Mouse (Mus musculus): ENCODE results near the gene Itgb8.

Gene Itgb8

DNA sequence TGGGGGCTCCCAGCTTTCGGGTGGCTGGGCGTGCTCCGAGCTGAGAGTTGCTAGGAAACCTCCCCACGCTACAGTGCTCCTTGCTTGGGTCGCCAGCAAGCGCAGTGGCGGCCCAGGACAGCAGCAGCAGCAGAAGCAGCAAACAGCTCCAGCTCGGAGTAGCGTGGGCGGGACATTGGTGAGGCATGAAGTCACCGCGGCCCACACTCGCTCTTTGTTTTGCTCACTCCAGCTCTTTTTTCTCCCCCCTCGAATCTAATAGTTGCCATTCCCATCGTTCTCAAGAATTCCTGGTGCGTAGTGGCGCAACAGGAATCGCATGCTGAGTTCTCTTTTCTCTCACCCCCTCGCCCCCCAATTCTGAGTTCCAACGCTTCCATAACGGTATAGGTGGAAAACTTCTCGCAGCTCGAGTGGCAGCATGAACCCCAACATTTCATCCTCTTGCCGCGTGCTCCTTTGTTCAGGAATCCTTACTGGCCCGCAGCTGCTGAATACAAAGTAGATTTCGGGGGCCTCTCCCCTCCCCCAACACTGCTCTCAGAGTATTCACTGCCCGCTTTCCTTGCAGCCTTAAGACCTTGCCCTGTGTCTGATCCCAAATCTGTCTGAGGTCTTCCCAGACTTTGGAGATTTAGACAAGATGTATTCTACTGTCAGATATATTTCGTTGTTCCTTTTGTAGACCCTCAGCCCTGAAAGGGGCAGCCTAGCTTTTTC, at the start of gene Itgb8:
Gene Itgb8 (minus strand): TSS at position 107 of the 720 bp plus-strand sequence.
- in situ Hi-C loops (cut with MboI, MseI), result no loop called here

- in situ Hi-C loops (cut with MboI, MseI), result no loop called here
Observed at GRCm38 (mm10) chr12:119276282-119276681, 37.7 kb upstream of the Itgb8 start.

- in situ Hi-C loops (cut with MboI, MseI), result no loop called here
Observed at GRCm38 (mm10) chr12:119273605-119274004, 35.0 kb upstream of the Itgb8 start.

- in situ Hi-C loops (cut with MboI, MseI), result no loop called here
Observed at GRCm38 (mm10) chr12:119271964-119272363, 33.4 kb upstream of the Itgb8 start.

- in situ Hi-C loops (cut with MboI, MseI), result no loop called here
Observed at GRCm38 (mm10) chr12:119270036-119270435, 31.4 kb upstream of the Itgb8 start.

DNA sequence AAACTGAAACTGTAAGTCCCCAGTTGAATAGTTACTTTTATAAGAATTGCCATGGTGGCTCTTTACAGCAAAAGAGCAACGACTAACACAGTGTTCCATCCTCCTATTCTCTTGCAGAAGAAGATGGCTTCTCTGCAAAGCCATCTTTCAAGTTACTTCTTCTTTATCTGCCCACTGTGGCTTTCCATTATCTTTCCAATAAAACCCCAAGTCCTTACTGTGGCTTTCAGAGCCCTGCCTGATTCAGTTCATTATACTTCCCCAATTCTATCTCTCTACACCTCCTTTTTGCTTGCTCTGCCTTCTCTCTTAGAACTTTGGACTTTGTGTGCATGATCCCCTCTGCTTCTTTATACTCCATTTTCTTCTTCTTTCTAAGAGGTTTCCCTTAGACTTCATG, 30.1 kb upstream of the Itgb8 start:
- in situ Hi-C loops (cut with MboI, MseI), result no loop called here

DNA sequence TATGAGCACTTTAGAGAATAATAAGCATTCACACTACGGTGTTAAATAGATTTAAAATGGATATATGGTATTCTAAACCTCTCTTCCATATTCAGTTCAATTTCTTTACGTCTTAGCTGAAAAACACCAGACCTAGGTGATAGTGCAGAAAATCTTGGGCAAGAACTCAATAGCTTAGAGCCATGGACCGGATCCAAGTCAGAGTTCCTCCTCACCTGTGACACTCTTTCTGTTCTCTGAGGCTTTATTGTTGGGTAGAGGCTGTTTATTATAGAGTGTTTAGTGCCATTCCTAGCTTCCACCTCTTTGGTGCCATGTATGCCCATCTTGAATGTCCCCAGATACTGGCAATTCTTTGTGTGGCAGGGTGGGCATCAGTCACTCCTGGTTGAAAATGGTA, 25.9 kb upstream of the Itgb8 start:
- in situ Hi-C loops (cut with MboI, MseI), result no loop called here

DNA sequence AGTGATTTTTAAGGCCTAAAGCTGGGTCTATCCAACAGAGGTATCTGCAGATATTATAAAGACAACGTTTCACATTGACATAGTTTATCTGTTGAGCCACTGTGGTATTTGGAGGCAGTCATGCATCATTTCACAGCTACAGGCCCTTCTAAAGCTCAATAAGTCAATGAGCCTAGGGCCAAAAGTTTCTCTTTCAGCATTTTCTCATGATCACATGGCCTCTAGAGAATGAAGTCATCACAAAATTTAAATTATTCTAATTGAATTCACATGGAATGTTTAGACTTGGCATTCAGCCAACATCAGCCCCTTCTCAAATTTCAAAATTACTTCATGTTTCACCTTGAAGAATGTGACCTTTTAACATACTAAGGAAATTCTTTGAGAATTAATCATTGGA, 10.0 kb upstream of the Itgb8 start:
- in situ Hi-C loops (cut with MboI, MseI), result no loop called here

DNA sequence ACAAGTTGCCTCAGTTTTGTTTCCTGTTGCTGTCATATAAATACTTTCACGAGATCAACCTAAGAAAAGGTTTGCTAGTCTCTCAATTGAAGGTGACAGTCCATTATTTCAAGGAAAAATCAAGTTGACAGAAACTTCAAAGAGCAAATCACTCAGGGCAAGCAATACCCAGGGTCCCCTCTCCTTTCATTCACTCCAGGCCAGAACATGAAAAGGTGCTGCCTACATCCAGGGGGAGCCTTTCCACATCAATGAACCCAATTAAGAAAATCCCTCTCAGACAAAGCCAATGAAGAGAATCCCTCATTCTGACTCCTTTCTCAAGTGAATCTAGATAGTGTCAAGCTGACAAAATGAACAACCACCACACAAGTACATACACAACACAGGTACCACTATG, 2.5 kb upstream of the Itgb8 start:
- in situ Hi-C loops (cut with MboI, MseI), result no loop called here

GRCm38 (mm10) chr12:119237921-119238695, 494 bp downstream of the Itgb8 start:
- in situ Hi-C loops (cut with MboI, MseI), result no loop called here

- in situ Hi-C loops (cut with MboI, MseI), result no loop called here
Observed at GRCm38 (mm10) chr12:119237241-119237920, 1.2 kb downstream of the Itgb8 start.

DNA sequence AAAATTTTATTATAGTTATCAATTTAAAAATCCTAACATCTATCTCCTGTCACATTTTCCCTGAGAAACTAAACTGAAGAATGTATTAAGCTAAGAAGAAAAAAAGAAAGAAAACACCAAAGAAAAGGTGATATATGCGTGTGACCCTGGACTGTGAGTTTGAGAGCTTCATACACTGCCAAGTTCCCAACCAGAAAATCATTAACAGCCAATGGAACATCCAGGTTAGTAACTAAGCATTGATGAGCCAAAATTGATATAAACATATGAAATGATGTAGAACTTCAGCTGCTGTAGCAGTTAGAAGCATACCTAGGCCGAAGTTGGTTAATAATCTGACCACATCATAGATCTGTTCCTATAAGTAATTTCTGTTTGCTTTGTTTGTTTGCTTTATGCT, 6.8 kb downstream of the Itgb8 start:
- in situ Hi-C loops (cut with MboI, MseI), result no loop called here

GRCm38 (mm10) chr12:119230444-119230843, 8.2 kb downstream of the Itgb8 start:
- in situ Hi-C loops (cut with MboI, MseI), result no loop called here

- in situ Hi-C loops (cut with MboI, MseI), result no loop called here
Observed at GRCm38 (mm10) chr12:119229601-119230000, 9.0 kb downstream of the Itgb8 start.

GRCm38 (mm10) chr12:119227898-119228297, 10.7 kb downstream of the Itgb8 start:
- in situ Hi-C loops (cut with MboI, MseI), result no loop called here

- in situ Hi-C loops (cut with MboI, MseI), result no loop called here
Observed at GRCm38 (mm10) chr12:119224699-119225098, 13.9 kb downstream of the Itgb8 start.

DNA sequence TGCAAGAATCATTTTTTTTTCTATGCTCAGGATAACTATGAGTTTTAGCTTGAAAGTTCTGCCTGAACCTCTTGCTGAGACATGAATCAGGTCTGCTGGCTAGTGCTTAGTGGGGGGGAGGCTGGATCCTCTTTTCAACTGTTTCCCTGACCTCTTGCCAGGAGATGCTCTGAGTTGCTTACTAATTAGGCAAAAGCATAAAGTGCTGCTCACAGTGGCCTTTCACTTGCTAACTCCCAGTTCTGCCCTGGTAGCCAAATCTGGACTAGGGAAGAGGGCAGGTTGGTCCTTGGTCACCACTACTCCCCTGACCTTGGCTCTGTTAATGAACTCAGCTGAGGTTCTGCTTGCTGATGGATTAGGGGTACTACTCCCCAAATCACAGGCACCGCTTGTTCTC, 19.2 kb downstream of the Itgb8 start:
- in situ Hi-C loops (cut with MboI, MseI), result no loop called here

DNA sequence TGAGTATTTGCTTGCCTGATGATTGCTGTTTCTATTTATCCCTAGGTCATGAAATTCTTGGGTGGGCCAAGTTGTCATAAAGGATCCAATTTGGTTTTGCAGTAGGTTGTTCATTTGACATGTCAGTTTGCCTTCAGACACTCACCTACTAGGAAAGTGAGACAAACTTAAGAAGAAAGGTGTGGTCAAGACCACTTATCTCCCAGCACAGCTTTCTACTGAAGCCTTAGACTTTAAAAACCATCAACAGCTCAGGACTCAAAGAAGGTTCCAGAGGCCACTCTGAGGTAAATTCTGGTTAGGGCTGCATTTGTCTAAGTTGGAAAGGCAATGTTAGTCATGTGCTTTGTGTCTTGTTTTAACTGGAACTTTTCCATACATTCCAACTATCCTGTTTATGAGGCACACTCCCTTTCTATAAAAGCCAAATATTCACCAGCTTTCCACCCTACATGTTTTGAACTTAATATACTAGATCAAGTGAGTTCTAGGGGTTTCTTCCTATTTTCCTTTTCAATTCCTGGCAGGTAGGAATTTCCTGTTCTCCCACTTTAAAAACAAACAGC, 20.8 kb downstream of the Itgb8 start:
- in situ Hi-C loops (cut with MboI, MseI), result no loop called here

- in situ Hi-C loops (cut with MboI, MseI), result no loop called here
Observed at GRCm38 (mm10) chr12:119215225-119215624, 23.4 kb downstream of the Itgb8 start.

DNA sequence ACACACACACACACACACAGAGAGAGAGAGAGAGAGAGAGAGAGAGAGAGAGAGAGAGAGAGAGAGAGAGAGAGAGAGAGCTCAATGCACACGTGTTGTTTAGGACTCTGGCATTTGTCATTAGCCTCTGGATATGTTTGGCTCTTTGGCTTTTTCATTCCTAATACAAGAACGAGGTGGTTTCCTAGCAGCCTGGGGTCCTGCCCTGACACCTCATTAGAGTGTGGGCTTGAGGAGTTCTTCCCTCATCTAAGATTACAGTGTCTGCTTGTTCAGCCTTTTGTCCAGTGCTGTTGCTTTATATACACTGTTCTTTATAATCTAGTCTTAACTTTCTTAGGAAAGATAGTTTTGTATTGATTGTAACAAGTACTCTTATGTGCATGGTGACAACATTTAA, 27.1 kb downstream of the Itgb8 start:
- in situ Hi-C loops (cut with MboI, MseI), result no loop called here

- in situ Hi-C loops (cut with MboI, MseI), result no loop called here
Observed at GRCm38 (mm10) chr12:119210590-119210989, 28.0 kb downstream of the Itgb8 start.

DNA sequence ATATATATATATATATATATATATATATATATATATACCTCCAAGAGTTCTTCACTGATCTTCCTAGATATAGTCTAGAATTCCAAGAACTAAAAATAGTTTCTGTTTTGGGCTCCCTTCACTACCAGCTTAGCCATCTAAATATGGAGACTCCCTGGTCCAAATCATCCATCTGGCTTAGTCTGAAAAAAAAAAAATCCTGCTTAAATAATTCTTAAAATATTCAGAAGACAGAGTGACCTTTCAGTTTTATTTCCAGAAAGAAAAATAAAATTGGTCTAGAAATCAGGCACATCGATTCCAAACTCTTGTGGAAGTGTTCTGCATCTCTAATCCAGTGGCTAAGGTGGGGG, 28.6 kb downstream of the Itgb8 start:
- in situ Hi-C loops (cut with MboI, MseI), result no loop called here
